Mouse (Mus musculus): Measurements from ENCODE around the gene Adcy9. TPM values are rescaled to one million over a fixed set of nuclear protein-coding genes. Genes with fewer than 3 reads are reported as not detected.

The Adcy9 gene
- polyA plus RNA-seq, 1 experiment from 2014 or later, result 1.4 TPM

DNA sequence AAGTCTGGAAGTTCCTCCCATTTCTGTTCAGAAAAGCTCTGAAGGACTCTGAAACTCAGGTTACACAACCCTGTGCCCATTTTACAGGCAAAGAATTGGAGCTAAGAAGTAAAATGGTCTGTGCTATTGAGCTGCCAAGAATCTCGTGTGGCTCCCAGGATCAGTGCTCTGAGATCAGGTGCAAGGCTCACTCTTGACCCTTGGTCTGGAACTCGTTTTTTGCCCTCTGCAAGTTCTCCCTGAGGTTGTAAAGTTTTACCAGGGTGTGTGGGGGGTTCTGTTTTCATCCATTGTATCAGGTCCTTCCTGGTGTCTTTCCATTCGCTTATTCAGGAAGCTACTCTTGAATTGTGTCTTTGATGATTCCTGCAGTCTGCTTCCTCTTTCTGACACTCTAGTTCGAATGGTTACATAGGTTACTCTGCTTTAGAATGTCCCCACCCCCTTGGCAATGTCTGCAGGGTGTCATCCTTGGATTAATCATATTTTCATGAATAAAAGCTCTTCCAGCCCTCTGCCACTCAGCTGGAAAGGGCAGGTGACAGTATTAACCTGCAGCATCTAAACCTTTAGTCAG lies 5.4 kb upstream of the Adcy9 start:
- 46% methylated on average over 4 of the region's 4 CpGs for WGBS
- no peak for ATAC-seq (ENCODE audit: insufficient number of reproducible peaks, insufficient read depth, low FRiP score, low read depth)
- Histone ChIP-seq H3K9me3 (ENCODE audit: control insufficient read depth, low read depth, low read length) (no peaks in the 10 kb centered on the region), H3K4me2 (replicated peaks; ENCODE audit: low read depth, low read length) (no peak overlapping the region), H3K4me3 (ENCODE audit: low read depth, low read length) (no peak overlapping the region), H3K36me3 (ENCODE audit: control insufficient read depth, insufficient read depth, low read length) (no peaks in the 10 kb centered on the region), H3K4me1 (ENCODE audit: control insufficient read depth, insufficient read depth, low read length) (no peaks in the 10 kb centered on the region), H3K9ac (replicated peaks; ENCODE audit: low read depth, low read length) (no peak overlapping the region), H3K27me3 (ENCODE audit: control insufficient read depth, insufficient read depth, low read length) (no peaks in the 10 kb centered on the region), H3K27ac (ENCODE audit: low read length) (no peak overlapping the region)

- 82% methylated on average over 5 of the region's 5 CpGs for WGBS
- H3K4me1 ChIP-seq (ENCODE audit: control insufficient read depth, insufficient read depth, low read length), result peaks cover 5% of the 10 kb centered on the region; the same call in 1 of the 2 replicates
These were observed 3.3 kb upstream of the Adcy9 start for GRCm38 (mm10) chr16:4423613-4424012.

DNA sequence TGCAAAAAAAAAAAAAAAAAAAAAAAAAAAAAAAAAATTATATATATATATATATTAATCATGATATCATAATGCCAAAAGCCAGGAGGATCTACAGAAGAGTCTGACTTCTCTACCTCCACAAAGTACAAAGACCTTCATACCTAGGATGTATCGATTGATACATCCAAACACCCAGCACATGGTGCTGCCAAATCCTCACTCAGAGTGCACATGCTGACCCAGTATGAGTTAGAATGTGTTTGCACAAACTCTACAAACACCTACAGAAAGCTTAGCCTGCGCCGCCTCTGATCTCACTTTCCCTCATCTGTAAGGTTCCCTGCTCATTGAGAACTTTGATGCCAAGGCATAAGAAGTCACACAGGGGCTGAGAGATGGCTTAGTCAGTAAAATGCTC lies 2.7 kb upstream of the Adcy9 start:
- Histone ChIP-seq H3K4me2 (replicated peaks; ENCODE audit: low read depth, low read length) (no peak overlapping the region), H3K4me3 (ENCODE audit: low read depth, low read length) (no peak overlapping the region), H3K27ac (ENCODE audit: low read length) (no peak overlapping the region), H3K9me3 (ENCODE audit: control insufficient read depth, low read depth, low read length) (no peaks in the 10 kb centered on the region), H3K36me3 (ENCODE audit: control insufficient read depth, insufficient read depth, low read length) (no peaks in the 10 kb centered on the region), H3K9ac (replicated peaks; ENCODE audit: low read depth, low read length) (no peak overlapping the region), H3K27me3 (ENCODE audit: control insufficient read depth, insufficient read depth, low read length) (no peaks in the 10 kb centered on the region; the same call in 1 of the 2 replicates), H3K4me1 (ENCODE audit: control insufficient read depth, insufficient read depth, low read length) (peaks cover 11% of the 10 kb centered on the region)
- no peak for ATAC-seq (ENCODE audit: insufficient number of reproducible peaks, insufficient read depth, low FRiP score, low read depth)
- WGBS, result 89% methylated on average over 3 of the region's 3 CpGs

More at GRCm38 (mm10) chr16:4423613-4424012, 3.3 kb upstream of the Adcy9 start:
- ATAC-seq (ENCODE audit: insufficient number of reproducible peaks, insufficient read depth, low FRiP score, low read depth), result no peak
- Histone ChIP-seq H3K27ac (ENCODE audit: low read length) (no peak overlapping the region), H3K9me3 (ENCODE audit: control insufficient read depth, low read depth, low read length) (no peaks in the 10 kb centered on the region), H3K4me3 (ENCODE audit: low read depth, low read length) (no peak overlapping the region), H3K27me3 (ENCODE audit: control insufficient read depth, insufficient read depth, low read length) (no peaks in the 10 kb centered on the region), H3K9ac (replicated peaks; ENCODE audit: low read depth, low read length) (no peak overlapping the region), H3K36me3 (ENCODE audit: control insufficient read depth, insufficient read depth, low read length) (no peaks in the 10 kb centered on the region), H3K4me2 (replicated peaks; ENCODE audit: low read depth, low read length) (no peak overlapping the region)

DNA sequence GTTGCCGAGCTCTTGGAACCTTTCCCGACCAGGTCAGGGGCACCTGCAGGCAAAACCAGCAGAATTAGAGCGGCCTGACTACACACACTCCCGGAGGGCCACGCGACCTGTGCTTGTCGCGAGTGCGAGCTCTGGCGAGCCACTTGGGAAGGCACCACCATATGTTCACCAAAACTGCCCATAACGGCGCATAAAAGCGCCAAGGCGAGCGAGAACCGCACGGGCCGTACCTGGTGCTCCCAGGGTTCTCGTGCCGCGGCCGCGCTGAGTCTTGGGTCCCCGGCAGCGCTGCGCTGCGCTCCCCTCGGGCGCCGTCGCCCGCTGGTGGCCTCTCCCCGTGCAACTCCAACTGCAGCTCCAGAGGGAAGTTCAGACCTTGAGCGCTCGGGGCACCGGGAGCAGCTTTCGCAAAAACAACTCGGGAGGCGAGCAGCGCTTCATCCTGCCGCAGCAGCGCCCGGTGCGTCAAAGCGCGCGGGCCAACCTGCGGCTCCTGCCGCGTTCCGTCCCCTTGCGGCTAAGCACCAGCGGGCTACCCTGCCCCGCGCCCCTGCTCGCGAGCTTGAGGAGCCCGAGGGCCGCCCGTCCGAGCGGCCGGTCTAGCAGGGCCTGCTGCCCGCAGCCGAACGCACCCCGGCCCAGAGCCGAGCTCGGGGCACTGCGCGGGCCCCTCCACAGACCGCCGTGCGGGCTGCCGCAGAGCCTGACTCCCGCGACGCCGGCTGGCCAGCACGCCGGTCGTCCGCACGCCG lies 576 bp downstream of the Adcy9 start:
- no peaks in the 10 kb centered on the region for H3K36me3 ChIP-seq (ENCODE audit: control insufficient read depth, insufficient read depth, low read length)
- peaks cover 12% of the 10 kb centered on the region for H3K4me1 ChIP-seq (ENCODE audit: control insufficient read depth, insufficient read depth, low read length)
- H3K9ac ChIP-seq (replicated peaks; ENCODE audit: low read depth, low read length), result peak overlapping the region; percentile 69
- H3K9me3 ChIP-seq (ENCODE audit: control insufficient read depth, low read depth, low read length), result no peaks in the 10 kb centered on the region
- under 1% methylated on average over 84 of the region's 85 CpGs for WGBS
- H3K27ac ChIP-seq (ENCODE audit: low read length), result peak overlapping the region; percentile 75
- no peaks in the 10 kb centered on the region; the same call in 1 of the 2 replicates for H3K27me3 ChIP-seq (ENCODE audit: control insufficient read depth, insufficient read depth, low read length)
- peak overlapping the region; percentile 99 for H3K4me2 ChIP-seq (replicated peaks; ENCODE audit: low read depth, low read length)
- H3K4me3 ChIP-seq (ENCODE audit: low read depth, low read length), result peak overlapping the region; percentile 72
- peak; percentile 74 for ATAC-seq (ENCODE audit: insufficient number of reproducible peaks, insufficient read depth, low FRiP score, low read depth)

- no peak for ATAC-seq (ENCODE audit: insufficient number of reproducible peaks, insufficient read depth, low FRiP score, low read depth)
- Histone ChIP-seq H3K9me3 (ENCODE audit: control insufficient read depth, low read depth, low read length) (no peaks in the 10 kb centered on the region), H3K4me1 (ENCODE audit: control insufficient read depth, insufficient read depth, low read length) (peaks cover 14% of the 10 kb centered on the region), H3K9ac (replicated peaks; ENCODE audit: low read depth, low read length) (peak overlapping the region; percentile 69; the same call in 1 of the 2 replicates), H3K4me2 (replicated peaks; ENCODE audit: low read depth, low read length) (peak overlapping the region; percentile 99), H3K36me3 (ENCODE audit: control insufficient read depth, insufficient read depth, low read length) (no peaks in the 10 kb centered on the region), H3K27ac (ENCODE audit: low read length) (no peak overlapping the region; the same call in 1 of the 2 replicates), H3K4me3 (ENCODE audit: low read depth, low read length) (peak overlapping the region; percentile 72), H3K27me3 (ENCODE audit: control insufficient read depth, insufficient read depth, low read length) (no peaks in the 10 kb centered on the region; the same call in 1 of the 2 replicates)
- WGBS, result 11% methylated on average over 32 of the region's 32 CpGs
These were observed 1.3 kb downstream of the Adcy9 start for GRCm38 (mm10) chr16:4418776-4419545.

DNA sequence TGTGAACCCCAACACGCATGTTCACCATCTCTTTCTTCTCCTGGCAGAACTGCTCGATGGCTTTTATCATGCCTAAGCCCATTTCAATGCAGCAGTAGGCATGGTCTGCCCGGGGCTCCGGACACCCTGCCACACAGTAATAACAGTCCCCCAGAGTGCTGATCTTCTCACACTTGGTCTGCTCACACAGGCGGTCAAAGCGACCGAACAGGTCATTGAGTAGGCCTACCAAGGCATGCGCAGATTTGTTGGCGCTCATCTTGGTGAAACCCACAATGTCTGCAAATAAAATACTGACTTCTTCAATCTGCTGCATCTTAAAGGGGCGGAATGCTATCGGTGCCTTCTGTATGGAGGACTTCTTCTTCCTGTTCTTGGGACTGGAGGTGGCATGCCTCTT lies 2.2 kb downstream of the Adcy9 start:
- ATAC-seq (ENCODE audit: insufficient number of reproducible peaks, insufficient read depth, low FRiP score, low read depth), result no peak
- 95% methylated on average over 11 of the region's 11 CpGs for WGBS
- no peaks in the 10 kb centered on the region for H3K9me3 ChIP-seq (ENCODE audit: control insufficient read depth, low read depth, low read length)
- no peak overlapping the region for H3K9ac ChIP-seq (replicated peaks; ENCODE audit: low read depth, low read length)
- peaks cover 14% of the 10 kb centered on the region for H3K4me1 ChIP-seq (ENCODE audit: control insufficient read depth, insufficient read depth, low read length)
- peak overlapping the region; percentile 99; the same call in 1 of the 2 replicates for H3K4me2 ChIP-seq (replicated peaks; ENCODE audit: low read depth, low read length)
- no peaks in the 10 kb centered on the region; the same call in 1 of the 2 replicates for H3K27me3 ChIP-seq (ENCODE audit: control insufficient read depth, insufficient read depth, low read length)
- no peaks in the 10 kb centered on the region for H3K36me3 ChIP-seq (ENCODE audit: control insufficient read depth, insufficient read depth, low read length)
- no peak overlapping the region for H3K4me3 ChIP-seq (ENCODE audit: low read depth, low read length)
- no peak overlapping the region for H3K27ac ChIP-seq (ENCODE audit: low read length)

- 73% methylated on average over 7 of the region's 7 CpGs for WGBS
- Histone ChIP-seq H3K27ac (ENCODE audit: low read length) (no peak overlapping the region), H3K4me1 (ENCODE audit: control insufficient read depth, insufficient read depth, low read length) (peaks cover 14% of the 10 kb centered on the region), H3K9me3 (ENCODE audit: control insufficient read depth, low read depth, low read length) (no peaks in the 10 kb centered on the region), H3K4me3 (ENCODE audit: low read depth, low read length) (no peak overlapping the region), H3K9ac (replicated peaks; ENCODE audit: low read depth, low read length) (no peak overlapping the region), H3K27me3 (ENCODE audit: control insufficient read depth, insufficient read depth, low read length) (no peaks in the 10 kb centered on the region; the same call in 1 of the 2 replicates), H3K4me2 (replicated peaks; ENCODE audit: low read depth, low read length) (no peak overlapping the region), H3K36me3 (ENCODE audit: control insufficient read depth, insufficient read depth, low read length) (no peaks in the 10 kb centered on the region)
- no peak for ATAC-seq (ENCODE audit: insufficient number of reproducible peaks, insufficient read depth, low FRiP score, low read depth)
These were observed 2.8 kb downstream of the Adcy9 start for GRCm38 (mm10) chr16:4417455-4417854.

DNA sequence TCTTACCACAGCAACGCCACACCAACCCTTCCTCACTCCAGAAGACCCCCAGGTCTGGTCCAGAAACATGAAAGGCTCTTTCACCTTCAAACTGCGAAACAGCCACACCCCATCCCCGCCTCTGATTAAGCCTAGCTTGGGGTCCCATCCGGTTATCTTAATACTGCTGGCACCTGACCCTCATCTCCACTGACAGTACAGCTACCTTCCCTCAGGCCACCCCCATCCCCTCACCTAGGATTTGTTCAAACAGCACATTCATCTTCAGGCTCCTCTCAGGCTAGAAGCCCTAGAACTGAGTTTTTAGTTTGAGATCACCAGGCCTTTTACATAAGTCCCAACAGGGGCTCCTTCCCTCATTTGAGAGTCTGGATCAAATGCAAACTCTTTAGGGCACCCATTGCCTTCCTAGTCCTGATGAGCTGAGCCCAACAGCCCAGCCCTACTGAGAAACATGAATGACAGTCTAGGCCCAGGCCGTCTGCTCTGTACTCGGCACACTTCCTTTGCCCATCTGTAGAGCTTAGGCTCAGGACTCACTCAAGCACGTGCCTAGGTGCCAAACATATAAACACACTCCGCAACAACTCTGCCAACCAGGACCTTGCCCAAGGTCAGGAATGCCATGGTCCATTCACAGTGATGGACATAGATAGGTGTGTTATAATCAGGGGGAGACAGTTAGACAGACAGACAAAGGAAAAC lies 5.3 kb downstream of the Adcy9 start:
- Histone ChIP-seq H3K27ac (ENCODE audit: low read length) (no peak overlapping the region), H3K27me3 (ENCODE audit: control insufficient read depth, insufficient read depth, low read length) (no peaks in the 10 kb centered on the region; the same call in 1 of the 2 replicates), H3K9ac (replicated peaks; ENCODE audit: low read depth, low read length) (no peak overlapping the region), H3K4me2 (replicated peaks; ENCODE audit: low read depth, low read length) (no peak overlapping the region), H3K4me1 (ENCODE audit: control insufficient read depth, insufficient read depth, low read length) (peaks cover 14% of the 10 kb centered on the region), H3K4me3 (ENCODE audit: low read depth, low read length) (no peak overlapping the region), H3K36me3 (ENCODE audit: control insufficient read depth, insufficient read depth, low read length) (no peaks in the 10 kb centered on the region), H3K9me3 (ENCODE audit: control insufficient read depth, low read depth, low read length) (no peaks in the 10 kb centered on the region)
- ATAC-seq (ENCODE audit: insufficient number of reproducible peaks, insufficient read depth, low FRiP score, low read depth), result no peak
- WGBS, result 68% methylated on average over 8 of the region's 8 CpGs

Measured in stomach, embryonic 14.5 days (tissue).